Mouse (Mus musculus) left cerebral cortex, adult 6 months (tissue): ENCODE measurements around the gene Olfr924. TPM values are rescaled to one million over a fixed set of nuclear protein-coding genes. Genes with fewer than 3 reads are reported as not detected.

Source experiments
- long read RNA-seq, 2 experiments: library from polyadenylated mRNA; unstranded; transcript quantifications; one replicate each; pipeline ENCODE4 v2.0.0; 2019 to 2020
- polyA plus RNA-seq: library from polyadenylated mRNA; unstranded; fragments of <200 nt; fragmentation: Nextera tagmentation; gene quantifications from 2 replicates; pipeline ENCODE4 v1.2.3, GENCODE M21; 2021

The Olfr924 gene
- polyA plus RNA-seq: not detected in 2 replicates
- long read RNA-seq, experiment 1: 0 reads
- long read RNA-seq, experiment 2: 0 reads

GRCm38 (mm10) chr9:38844149-38844548 is at the start of gene Olfr924:
Gene Olfr924 (plus strand): TSS chr9:38844449.

GRCm38 (mm10) chr9:38814314-38814713 is 29.9 kb upstream of the Olfr924 start, which contains the start of gene Olfr922:
Gene Olfr922 (plus strand): TSS chr9:38814614.

GRCm38 (mm10) chr9:38826245-38826644 is 18.0 kb upstream of the Olfr924 start, which contains the start of gene Olfr923:
Gene Olfr923 (plus strand): TSS chr9:38826545.

DNA sequence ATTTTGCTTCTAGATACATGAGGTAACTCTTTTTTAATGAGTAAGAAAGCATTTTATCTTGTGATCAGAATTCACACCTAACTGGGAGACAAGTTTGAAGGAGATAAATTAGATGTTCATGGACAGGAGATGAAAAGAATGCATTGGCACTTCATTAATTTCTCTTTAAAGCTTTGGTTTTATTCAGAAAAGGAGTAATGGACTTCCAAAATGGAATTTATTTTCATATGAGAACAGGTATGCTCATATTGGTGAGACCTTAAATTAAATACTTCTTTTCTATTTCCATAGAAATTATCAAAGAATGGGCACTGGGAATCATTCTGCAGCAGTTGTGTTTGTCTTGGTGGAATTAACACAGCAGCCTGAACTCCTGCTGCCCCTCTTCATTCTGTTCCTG is 10.5 kb downstream of the Olfr924 start, which contains the start of gene Olfr26:
Gene Olfr26, plus strand, starts transcription at position 301 of the 400 bp plus-strand sequence.

GRCm38 (mm10) chr9:38876826-38877225 is 32.6 kb downstream of the Olfr924 start, which contains the start of gene Olfr926:
Gene Olfr926 (plus strand): TSS chr9:38877126.

Other genes starting within 250 kb of the Olfr924 start
- gene Olfr914, start 239.3 kb upstream of the Olfr924 start, polyA plus RNA-seq: not detected in 2 replicates
- not detected in 2 replicates for gene Olfr916, start 184.6 kb upstream of the Olfr924 start, polyA plus RNA-seq
- not detected in 2 replicates for gene Olfr917, start 178.6 kb upstream of the Olfr924 start, polyA plus RNA-seq
- not detected in 2 replicates for gene Olfr918, start 169.8 kb upstream of the Olfr924 start, polyA plus RNA-seq
- not detected in 2 replicates for gene Olfr919, start 140.8 kb upstream of the Olfr924 start, polyA plus RNA-seq
- 4.6 and 5.1 TPM in 2 replicates for gene Vwa5a, start 126.2 kb upstream of the Olfr924 start, polyA plus RNA-seq
- not detected in 2 replicates for gene Olfr920, start 92.2 kb upstream of the Olfr924 start, polyA plus RNA-seq
- not detected in 2 replicates for gene Olfr921, start 71.4 kb upstream of the Olfr924 start, polyA plus RNA-seq
- gene Olfr922, start 29.8 kb upstream of the Olfr924 start, polyA plus RNA-seq: not detected in 2 replicates
- gene Olfr923, start 17.9 kb upstream of the Olfr924 start, polyA plus RNA-seq: not detected in 2 replicates
- not detected in 2 replicates for gene Olfr26, start 10.6 kb downstream of the Olfr924 start, polyA plus RNA-seq
- gene Olfr926, start 32.7 kb downstream of the Olfr924 start, polyA plus RNA-seq: not detected in 2 replicates
- not detected in 2 replicates for gene Olfr930, start 85.4 kb downstream of the Olfr924 start, polyA plus RNA-seq
- not detected in 2 replicates for gene Olfr933, start 127.9 kb downstream of the Olfr924 start, polyA plus RNA-seq
- gene Olfr934, start 143.9 kb downstream of the Olfr924 start, polyA plus RNA-seq: not detected in 2 replicates
- gene Olfr935, start 155.2 kb downstream of the Olfr924 start, polyA plus RNA-seq: not detected in 2 replicates
- gene Olfr146, start 178.9 kb downstream of the Olfr924 start, polyA plus RNA-seq: not detected in 2 replicates
- not detected in 2 replicates for gene Olfr937, start 220.5 kb downstream of the Olfr924 start, polyA plus RNA-seq
- not detected in 2 replicates for gene Olfr938, start 234.4 kb downstream of the Olfr924 start, polyA plus RNA-seq